Mouse (Mus musculus) myocyte (in vitro differentiated cells): ENCODE measurements around the gene Smug1. TPM values are rescaled to one million over a fixed set of nuclear protein-coding genes. Genes with fewer than 3 reads are reported as not detected.

ENCODE experiments used
- H3K27me3 ChIP-seq: one replicate; pipeline ENCODE4 v1.6.1; 2011; ENCODE audit not compliant: control insufficient read depth, insufficient read depth, insufficient read length
- H3K36me3 ChIP-seq: one replicate; pipeline ENCODE4 v1.6.1; 2011; ENCODE audit not compliant: control insufficient read depth, insufficient read depth
- H3K4me2 ChIP-seq: one replicate; pipeline ENCODE4 v1.6.1; 2011; ENCODE audit warnings: low read depth, control low read depth
- H3K4me3 ChIP-seq: one replicate; pipeline ENCODE4 v1.5.1; 2011; ENCODE audit warnings: mild to moderate bottlenecking, control low read depth, moderate library complexity
- H3K79me2 ChIP-seq: one replicate; pipeline ENCODE4 v1.6.1; 2011; ENCODE audit not compliant: control insufficient read depth, insufficient read depth
- H3ac ChIP-seq: one replicate; pipeline ENCODE4 v1.6.1; 2011; ENCODE audit not compliant: control insufficient read depth, insufficient read length
- CEBPB ChIP-seq: IDR thresholded peaks from 2 replicates; pipeline ENCODE4 v1.6.1; 2011; ENCODE audit warnings: mild to moderate bottlenecking, moderate library complexity; ENCODE audit not compliant: poor library complexity, insufficient read depth, severe bottlenecking
- E2F4 ChIP-seq: IDR thresholded peaks from one replicate; pipeline ENCODE4 v1.6.1; 2011; ENCODE audit warnings: mild to moderate bottlenecking, control low read depth, moderate library complexity; ENCODE audit not compliant: insufficient read depth
- MAX ChIP-seq: IDR thresholded peaks from one replicate; pipeline ENCODE4 v1.6.1; 2011; ENCODE audit warnings: low read depth, mild to moderate bottlenecking, control low read depth
- MYOD1 ChIP-seq, 3 experiments: IDR thresholded peaks; one replicate each; pipeline ENCODE4 v1.6.1; 2011; ENCODE audit warnings: control low read depth in 2 of 3, low read depth in 2 of 3, mild to moderate bottlenecking in 2 of 3, moderate library complexity in 1 of 3; ENCODE audit not compliant: insufficient read length in 2 of 3, control insufficient read depth in 1 of 3
- MYOG ChIP-seq, 3 experiments: IDR thresholded peaks; one replicate each; pipeline ENCODE4 v1.6.1; 2011; ENCODE audit warnings: control low read depth in 2 of 3, low read depth in 2 of 3, mild to moderate bottlenecking in 2 of 3; ENCODE audit not compliant: insufficient read length in 2 of 3, control insufficient read depth in 1 of 3, insufficient read depth in 1 of 3
- POLR2A ChIP-seq: IDR thresholded peaks from one replicate; pipeline ENCODE4 v1.6.1; 2011; ENCODE audit warnings: low read depth, mild to moderate bottlenecking, control low read depth, moderate library complexity; ENCODE audit not compliant: insufficient read length
- POLR2AphosphoS2 ChIP-seq: IDR thresholded peaks from one replicate; pipeline ENCODE4 v1.6.1; 2011; ENCODE audit warnings: low read depth, control low read depth; ENCODE audit not compliant: insufficient read length
- REST ChIP-seq: IDR thresholded peaks from one replicate; pipeline ENCODE4 v1.6.1; 2011; ENCODE audit warnings: mild to moderate bottlenecking, control low read depth, moderate library complexity; ENCODE audit not compliant: insufficient read depth, insufficient read length
- SRF ChIP-seq: IDR thresholded peaks from one replicate; pipeline ENCODE4 v1.6.1; 2011; ENCODE audit warnings: low read depth; ENCODE audit not compliant: control insufficient read depth, insufficient read length
- TCF12 ChIP-seq: IDR thresholded peaks from one replicate; pipeline ENCODE4 v1.6.1; 2011; ENCODE audit warnings: mild to moderate bottlenecking, control low read depth; ENCODE audit not compliant: poor library complexity, insufficient read depth, severe bottlenecking
- TCF3 ChIP-seq: IDR thresholded peaks from one replicate; pipeline ENCODE4 v1.6.1; 2011; ENCODE audit warnings: low read depth, control low read depth; ENCODE audit not compliant: insufficient read length
- USF1 ChIP-seq: IDR thresholded peaks from one replicate; pipeline ENCODE4 v1.6.1; 2011; ENCODE audit warnings: low read depth, mild to moderate bottlenecking, control low read depth, moderate library complexity
- polyA plus RNA-seq: library from polyadenylated mRNA; unstranded; fragments of >200 nt; fragmentation: generic; extraction: Trizol; gene quantifications from one replicate; pipeline ENCODE4 v1.2.1, GENCODE M21; 2012; ENCODE audit warnings: missing spikeins

The Smug1 gene
- polyA plus RNA-seq, 1 experiment, result 18.6 TPM

GRCm38 (mm10) chr15:103123343-103123742 is 43.5 kb downstream of the Smug1 start:
- Histone ChIP-seq H3ac (no peak overlapping the region), H3K27me3 (no peaks in the 10 kb centered on the region), H3K36me3 (no peaks in the 10 kb centered on the region), H3K79me2 (no peaks in the 10 kb centered on the region), H3K4me2 (no peak overlapping the region), H3K4me3 (no peak overlapping the region)
- no peak for TF ChIP-seq TCF12
- TF ChIP-seq MYOG (IDR thresholded peaks at IDR 0.05; ENCODE audit: control insufficient read depth in 1 of 3, insufficient read depth in 1 of 3, insufficient read length in 2 of 3, low read depth in 2 of 3), result no peak
- no peak for TF ChIP-seq USF1
- no peak for TF ChIP-seq POLR2A
- no peak for TF ChIP-seq MAX
- TF ChIP-seq CEBPB, result no peak
- no peak for TF ChIP-seq REST
- no peak for TF ChIP-seq E2F4
- no peak for TF ChIP-seq MYOD1 (IDR thresholded peaks at IDR 0.05; ENCODE audit: control insufficient read depth in 1 of 3, insufficient read length in 2 of 3, low read depth in 2 of 3)
- TF ChIP-seq SRF, result no peak
- no peak for TF ChIP-seq POLR2AphosphoS2
- no peak for TF ChIP-seq TCF3

- Histone ChIP-seq H3K27me3 (no peaks in the 10 kb centered on the region), H3K36me3 (no peaks in the 10 kb centered on the region), H3K4me2 (no peak overlapping the region), H3K79me2 (no peaks in the 10 kb centered on the region), H3K4me3 (no peak overlapping the region), H3ac (no peak overlapping the region)
- peak; percentile 66 for TF ChIP-seq TCF12
- peak; percentile 92 to 94 (median 93) for TF ChIP-seq MYOG (IDR thresholded peaks at IDR 0.05; ENCODE audit: control insufficient read depth in 1 of 3, insufficient read depth in 1 of 3, insufficient read length in 2 of 3, low read depth in 2 of 3)
- no peak for TF ChIP-seq POLR2AphosphoS2
- no peak for TF ChIP-seq CEBPB
- TF ChIP-seq TCF3, result peak; percentile 69
- TF ChIP-seq USF1, result no peak
- no peak for TF ChIP-seq MAX
- no peak for TF ChIP-seq E2F4
- peak in 2 of 3 experiments; percentile 94 to 97 for TF ChIP-seq MYOD1 (IDR thresholded peaks at IDR 0.05; ENCODE audit: control insufficient read depth in 1 of 3, insufficient read length in 2 of 3, low read depth in 2 of 3)
Observed at GRCm38 (mm10) chr15:103122372-103122771, 44.5 kb downstream of the Smug1 start.

- Histone ChIP-seq H3K4me2 (no peak overlapping the region), H3K36me3 (no peaks in the 10 kb centered on the region), H3K27me3 (no peaks in the 10 kb centered on the region), H3K4me3 (no peak overlapping the region), H3K79me2 (no peaks in the 10 kb centered on the region), H3ac (no peak overlapping the region)
- no peak for TF ChIP-seq POLR2AphosphoS2
- no peak for TF ChIP-seq USF1
- TF ChIP-seq MAX, result no peak
- no peak for TF ChIP-seq E2F4
- TF ChIP-seq TCF3, result no peak
- TF ChIP-seq POLR2A, result no peak
- TF ChIP-seq MYOG (IDR thresholded peaks at IDR 0.05; ENCODE audit: control insufficient read depth in 1 of 3, insufficient read depth in 1 of 3, insufficient read length in 2 of 3, low read depth in 2 of 3), result peak in 1 of 3 experiments; percentile 65
- peak in 1 of 3 experiments; percentile 69 for TF ChIP-seq MYOD1 (IDR thresholded peaks at IDR 0.05; ENCODE audit: control insufficient read depth in 1 of 3, insufficient read length in 2 of 3, low read depth in 2 of 3)
- TF ChIP-seq SRF, result no peak
- TF ChIP-seq REST, result no peak
- TF ChIP-seq CEBPB, result no peak
Observed at GRCm38 (mm10) chr15:103121416-103121815, 45.5 kb downstream of the Smug1 start.

DNA sequence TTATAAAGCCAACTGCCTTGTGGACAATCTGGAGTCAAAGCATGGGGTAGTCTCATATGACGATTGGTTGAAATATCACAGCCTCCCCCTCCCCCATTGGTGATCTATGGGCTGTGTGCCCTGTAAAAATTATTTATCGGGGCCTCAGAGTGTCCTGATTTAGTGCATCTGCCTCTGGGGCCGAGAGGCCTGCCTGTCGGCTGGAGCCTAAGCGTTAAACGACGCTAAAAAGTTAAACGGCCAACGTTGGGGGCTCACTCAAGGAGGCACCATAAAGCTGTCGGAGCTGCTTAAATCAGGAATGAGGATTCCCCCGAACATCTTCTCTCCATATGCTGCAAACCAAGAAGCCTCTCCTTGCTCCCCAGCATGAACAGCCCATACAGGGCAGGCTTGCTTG is 46.3 kb downstream of the Smug1 start:
- Histone ChIP-seq H3K36me3 (no peaks in the 10 kb centered on the region), H3K4me3 (no peak overlapping the region), H3ac (no peak overlapping the region), H3K27me3 (no peaks in the 10 kb centered on the region), H3K4me2 (no peak overlapping the region), H3K79me2 (no peaks in the 10 kb centered on the region)
- no peak for TF ChIP-seq CEBPB
- no peak for TF ChIP-seq TCF12
- no peak for TF ChIP-seq MAX
- no peak for TF ChIP-seq POLR2A
- TF ChIP-seq POLR2AphosphoS2, result no peak
- TF ChIP-seq TCF3, result no peak
- no peak for TF ChIP-seq MYOG (IDR thresholded peaks at IDR 0.05; ENCODE audit: control insufficient read depth in 1 of 3, insufficient read depth in 1 of 3, insufficient read length in 2 of 3, low read depth in 2 of 3)
- TF ChIP-seq USF1, result no peak
- no peak for TF ChIP-seq MYOD1 (IDR thresholded peaks at IDR 0.05; ENCODE audit: control insufficient read depth in 1 of 3, insufficient read length in 2 of 3, low read depth in 2 of 3)
- no peak for TF ChIP-seq REST
- no peak for TF ChIP-seq E2F4
- no peak for TF ChIP-seq SRF

DNA sequence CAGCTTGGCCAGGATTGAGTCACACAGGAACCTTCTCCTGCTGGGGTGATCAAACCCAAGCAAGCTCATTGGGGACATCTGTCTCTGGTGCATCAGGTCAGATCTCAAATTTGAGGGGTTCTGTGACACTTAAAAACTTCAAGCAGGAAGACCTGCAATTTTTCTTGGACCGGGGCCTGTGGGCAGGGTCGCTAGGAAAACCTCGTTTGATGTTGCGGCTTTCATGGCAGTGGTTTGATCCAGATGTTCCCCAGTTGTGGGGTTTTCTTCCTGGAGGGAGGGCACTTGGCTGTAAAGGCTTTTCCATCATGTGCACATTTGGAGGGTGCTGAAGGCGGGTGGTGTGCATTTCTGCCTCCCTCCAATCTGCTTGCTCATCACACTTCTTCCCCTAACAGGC is 51.2 kb downstream of the Smug1 start:
- TF ChIP-seq TCF12 (no peak), MAX (no peak), TCF3 (no peak), POLR2AphosphoS2 (no peak), SRF (no peak), MYOD1 (IDR thresholded peaks at IDR 0.05; ENCODE audit: control insufficient read depth in 1 of 3, insufficient read length in 2 of 3, low read depth in 2 of 3) (no peak)
- no peaks in the 10 kb centered on the region for H3K79me2 ChIP-seq
- no peak overlapping the region for H3K4me3 ChIP-seq
- H3K36me3 ChIP-seq, result no peaks in the 10 kb centered on the region
- H3K4me2 ChIP-seq, result peak overlapping the region; percentile 32
- no peak overlapping the region for H3ac ChIP-seq
- H3K27me3 ChIP-seq, result no peaks in the 10 kb centered on the region
